Mouse (Mus musculus) megakaryocyte, embryonic 14.5 days (primary cell): ENCODE data around the gene 2310033P09Rik. TPM values are rescaled to one million over a fixed set of nuclear protein-coding genes. Genes with fewer than 3 reads are reported as not detected.

Source experiments
- H3K27me3 ChIP-seq: replicated peaks from 2 replicates; pipeline ENCODE3; 2012; ENCODE audit warnings: inconsistent platforms
- H3K36me3 ChIP-seq: replicated peaks from 2 replicates; pipeline ENCODE3; 2012; ENCODE audit warnings: low read length, inconsistent platforms, mixed read lengths
- H3K4me1 ChIP-seq: 2 replicates; pipeline ENCODE4 v1.6.1; 2012; ENCODE audit warnings: inconsistent platforms
- H3K4me3 ChIP-seq: replicated peaks from 2 replicates; pipeline ENCODE3; 2012; ENCODE audit warnings: moderate library complexity, mild to moderate bottlenecking, inconsistent platforms
- H3K9me3 ChIP-seq: 2 replicates; pipeline ENCODE4 v1.6.1; 2012; ENCODE audit warnings: inconsistent platforms
- FLI1 ChIP-seq: IDR thresholded peaks from 2 replicates; pipeline ENCODE4 v1.6.1; 2012; ENCODE audit warnings: low read length, inconsistent platforms, mixed read lengths
- GATA1 ChIP-seq: IDR thresholded peaks from 3 replicates; pipeline ENCODE4 v1.6.1; 2012; ENCODE audit warnings: mixed read lengths, low read length, inconsistent platforms, borderline replicate concordance
- polyA plus RNA-seq: library from polyadenylated mRNA; stranded (reverse); fragments of >175 nt; gene quantifications from 2 replicates; pipeline ENCODE4 v1.2.3, GENCODE M21; 2012; ENCODE audit warnings: low replicate concordance; ENCODE audit not compliant: insufficient read depth

Gene 2310033P09Rik
- polyA plus RNA-seq, 1 experiment, result 33.5 TPM

- H3K4me3 ChIP-seq, result peak overlapping the region; percentile 92
- no peaks in the 10 kb centered on the region for H3K9me3 ChIP-seq
- peaks cover 21% of the 10 kb centered on the region for H3K36me3 ChIP-seq
- H3K4me1 ChIP-seq, result peaks cover 69% of the 10 kb centered on the region
- TF ChIP-seq FLI1 (no peak; the same call in 1 of the 2 replicates), GATA1 (no peak)
- peaks cover 4% of the 10 kb centered on the region for H3K27me3 ChIP-seq
Measured at GRCm38 (mm10) chr11:59227604-59228121, 19.5 kb downstream of the 2310033P09Rik start.

GRCm38 (mm10) chr11:59228122-59228953, 20.2 kb downstream of the 2310033P09Rik start, which contains the start of gene Arf1:
TSS of gene Arf1 (minus strand) at chr11:59228270.
- peaks cover 63% of the 10 kb centered on the region for H3K4me1 ChIP-seq

GRCm38 (mm10) chr11:59230144-59230760, 22.1 kb downstream of the 2310033P09Rik start:
- peak overlapping the region; percentile 33 for H3K4me3 ChIP-seq
- peaks cover 4% of the 10 kb centered on the region for H3K36me3 ChIP-seq
- peaks cover 21% of the 10 kb centered on the region for H3K27me3 ChIP-seq
- no peak for TF ChIP-seq FLI1
- TF ChIP-seq GATA1, result no peak
- H3K4me1 ChIP-seq, result peaks cover 44% of the 10 kb centered on the region
- H3K9me3 ChIP-seq, result no peaks in the 10 kb centered on the region

More at GRCm38 (mm10) chr11:59228122-59228953, 20.2 kb downstream of the 2310033P09Rik start, which contains the start of gene Arf1:
- H3K4me3 ChIP-seq, result peak within 1 kb of the TSS; percentile 92
- peaks cover 11% of the 10 kb centered on the region for H3K27me3 ChIP-seq
- no peaks in the 10 kb centered on the region for H3K9me3 ChIP-seq
- no peak for TF ChIP-seq GATA1
- TF ChIP-seq FLI1, result no peak; the same call in 1 of the 2 replicates
- peaks cover 14% of the 10 kb centered on the region for H3K36me3 ChIP-seq

- Histone ChIP-seq H3K9me3 (no peaks in the 10 kb centered on the region), H3K27me3 (peaks cover 40% of the 10 kb centered on the region), H3K36me3 (no peaks in the 10 kb centered on the region), H3K4me1 (peaks cover 24% of the 10 kb centered on the region), H3K4me3 (no peak overlapping the region)
- TF ChIP-seq FLI1 (no peak), GATA1 (no peak)
Measured at GRCm38 (mm10) chr11:59232797-59233196, 24.7 kb downstream of the 2310033P09Rik start.

GRCm38 (mm10) chr11:59238525-59239427, 30.7 kb downstream of the 2310033P09Rik start:
- Histone ChIP-seq H3K27me3 (peaks cover 83% of the 10 kb centered on the region), H3K4me1 (peaks cover 4% of the 10 kb centered on the region), H3K9me3 (no peaks in the 10 kb centered on the region), H3K36me3 (no peaks in the 10 kb centered on the region), H3K4me3 (no peak overlapping the region)
- no peak for TF ChIP-seq FLI1
- no peak for TF ChIP-seq GATA1

GRCm38 (mm10) chr11:59239428-59239785, 31.3 kb downstream of the 2310033P09Rik start:
- TF ChIP-seq FLI1 (no peak), GATA1 (no peak)
- no peaks in the 10 kb centered on the region for H3K36me3 ChIP-seq
- peaks cover 4% of the 10 kb centered on the region for H3K4me1 ChIP-seq
- no peaks in the 10 kb centered on the region for H3K9me3 ChIP-seq
- H3K27me3 ChIP-seq, result peaks cover 88% of the 10 kb centered on the region
- H3K4me3 ChIP-seq, result no peak overlapping the region

- no peaks in the 10 kb centered on the region for H3K36me3 ChIP-seq
Measured at GRCm38 (mm10) chr11:59239796-59240195, 31.7 kb downstream of the 2310033P09Rik start.

GRCm38 (mm10) chr11:59241841-59242240, 33.7 kb downstream of the 2310033P09Rik start:
- H3K36me3 ChIP-seq, result no peaks in the 10 kb centered on the region
- TF ChIP-seq FLI1 (no peak), GATA1 (no peak)
- no peaks in the 10 kb centered on the region for H3K9me3 ChIP-seq
- H3K4me3 ChIP-seq, result no peak overlapping the region
- H3K27me3 ChIP-seq, result peaks cover 94% of the 10 kb centered on the region
- H3K4me1 ChIP-seq, result peaks cover 4% of the 10 kb centered on the region

More at GRCm38 (mm10) chr11:59239796-59240195, 31.7 kb downstream of the 2310033P09Rik start:
- Histone ChIP-seq H3K27me3 (peaks cover 89% of the 10 kb centered on the region), H3K4me3 (no peak overlapping the region), H3K4me1 (peaks cover 4% of the 10 kb centered on the region), H3K9me3 (no peaks in the 10 kb centered on the region)
- no peak for TF ChIP-seq GATA1
- TF ChIP-seq FLI1, result no peak

- peaks cover 95% of the 10 kb centered on the region for H3K27me3 ChIP-seq
- no peak for TF ChIP-seq FLI1
- TF ChIP-seq GATA1, result no peak
- H3K4me3 ChIP-seq, result no peak overlapping the region
- H3K36me3 ChIP-seq, result no peaks in the 10 kb centered on the region
- no peaks in the 10 kb centered on the region for H3K9me3 ChIP-seq
- peaks cover 5% of the 10 kb centered on the region for H3K4me1 ChIP-seq
Measured at GRCm38 (mm10) chr11:59243856-59244255, 35.7 kb downstream of the 2310033P09Rik start.
